Mouse (Mus musculus) stomach, embryonic 14.5 days (tissue): ENCODE results near the gene Nr1i3. TPM values are rescaled to one million over a fixed set of nuclear protein-coding genes. Genes with fewer than 3 reads are reported as not detected.

Source experiments
- ATAC-seq: fragments of 200-750 bp; cut with Nextera tagmentation; 2 replicates; pipeline ENCODE4 v1.8.0; 2017; ENCODE audit warnings: low read depth, moderate TSS enrichment; ENCODE audit not compliant: insufficient number of reproducible peaks, insufficient read depth, low FRiP score
- H3K27ac ChIP-seq: fragments of 300-500 bp; sonication (generic); 2 replicates; pipeline ENCODE4 v1.5.1; 2014; ENCODE audit warnings: mild to moderate bottlenecking, low read length, moderate library complexity, mixed read lengths
- H3K27me3 ChIP-seq: fragments of 300-500 bp; sonication (generic); 2 replicates; pipeline ENCODE4 v1.6.1; 2014; ENCODE audit warnings: low read length, control low read depth, mixed read lengths; ENCODE audit not compliant: control insufficient read depth, insufficient read depth
- H3K36me3 ChIP-seq: fragments of 300-500 bp; sonication (generic); 2 replicates; pipeline ENCODE4 v1.6.1; 2014; ENCODE audit warnings: mild to moderate bottlenecking, control low read depth, low read length, moderate library complexity, mixed read lengths; ENCODE audit not compliant: control insufficient read depth, insufficient read depth
- H3K4me1 ChIP-seq: fragments of 300-500 bp; sonication (generic); 2 replicates; pipeline ENCODE4 v1.6.1; 2014; ENCODE audit warnings: low read length, control low read depth, mixed read lengths; ENCODE audit not compliant: control insufficient read depth, insufficient read depth
- H3K4me2 ChIP-seq: fragments of 300-500 bp; sonication (generic); replicated peaks from 2 replicates; pipeline ENCODE4 v1.6.1; 2014; ENCODE audit warnings: low read depth, low read length, control low read depth
- H3K4me3 ChIP-seq: fragments of 300-500 bp; sonication (generic); 2 replicates; pipeline ENCODE4 v1.5.1; 2014; ENCODE audit warnings: low read depth, low read length, control low read depth
- H3K9ac ChIP-seq: fragments of 300-500 bp; sonication (generic); replicated peaks from 2 replicates; pipeline ENCODE4 v1.6.1; 2014; ENCODE audit warnings: low read depth, mild to moderate bottlenecking, control low read depth, low read length, moderate library complexity, mixed read lengths
- H3K9me3 ChIP-seq: fragments of 300-500 bp; sonication (generic); 2 replicates; pipeline ENCODE4 v1.6.1; 2016; ENCODE audit warnings: low read depth, low read length, control low read depth; ENCODE audit not compliant: control insufficient read depth
- WGBS: fragments of 180-500 bp; shearing (Covaris S2); extraction: QIAGEN DNeasy Blood & Tissue Kit; methylation state at CpG from one replicate; pipeline ENCODE4 v1.1.7; 2014; 5-methylcytosine and 5-hydroxymethylcytosine counted together
- polyA plus RNA-seq: library from polyadenylated mRNA; unstranded; fragments of >200 nt; fragmentation: Nextera tagmentation; extraction: Ambion mirVana; gene quantifications from 2 replicates; pipeline ENCODE4 v1.2.1, GENCODE M21; 2014

The Nr1i3 gene
- polyA plus RNA-seq, 1 experiment from 2014 or later, result 0.30 TPM

DNA sequence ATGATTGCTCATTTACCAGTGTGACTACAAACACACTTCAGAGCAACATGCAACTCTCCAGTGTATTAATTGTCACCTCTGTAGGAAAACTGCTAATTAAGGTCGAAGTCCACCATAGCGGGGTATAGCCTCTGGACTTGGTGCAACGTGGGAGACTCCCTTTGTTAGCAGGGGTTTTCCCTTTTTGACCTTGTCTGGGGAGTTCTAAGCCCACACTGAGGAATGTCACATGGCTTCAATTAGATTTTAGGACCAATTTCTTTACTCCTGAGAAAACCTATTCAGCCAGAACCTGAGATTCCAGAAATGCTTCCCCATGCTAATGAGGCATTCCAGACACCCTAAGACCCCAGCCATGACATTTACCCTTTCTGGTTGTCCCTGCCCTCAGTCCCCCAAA, 16.4 kb downstream of the Nr1i3 start:
- Histone ChIP-seq H3K9me3 (no peaks in the 10 kb centered on the region), H3K9ac (no peak overlapping the region), H3K27ac (no peak overlapping the region), H3K4me3 (no peak overlapping the region), H3K4me2 (no peak overlapping the region), H3K36me3 (peaks cover 20% of the 10 kb centered on the region), H3K4me1 (no peaks in the 10 kb centered on the region), H3K27me3 (no peaks in the 10 kb centered on the region)
- ATAC-seq, result no peak
- WGBS, result 81% methylated on average over 3 of the region's 3 CpGs

DNA sequence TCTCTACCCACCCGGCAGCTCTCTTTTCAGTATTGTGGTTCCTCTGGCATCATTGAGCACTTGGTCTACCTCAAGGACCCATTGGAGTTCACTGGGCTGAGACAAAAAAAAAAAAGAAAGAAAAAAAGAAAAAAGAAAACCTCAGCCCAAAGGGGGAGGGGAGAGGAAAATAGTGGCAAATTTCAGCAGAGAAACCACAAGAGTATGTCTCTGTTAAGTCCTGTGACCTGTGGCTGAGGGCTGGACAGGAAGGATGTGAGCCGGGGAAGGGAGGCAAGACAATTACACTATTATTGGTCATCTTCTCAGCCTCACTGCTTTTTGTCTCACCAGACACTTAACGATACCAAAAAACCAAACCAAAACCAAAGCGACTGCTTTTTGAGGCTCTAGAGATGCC, 18.1 kb downstream of the Nr1i3 start:
- H3K36me3 ChIP-seq, result peaks cover 34% of the 10 kb centered on the region
- H3K9me3 ChIP-seq, result no peaks in the 10 kb centered on the region
- no peak for ATAC-seq
- H3K27me3 ChIP-seq, result no peaks in the 10 kb centered on the region
- H3K9ac ChIP-seq, result no peak overlapping the region
- no peak overlapping the region for H3K4me2 ChIP-seq
- no peaks in the 10 kb centered on the region for H3K4me1 ChIP-seq
- WGBS, result 80% methylated on average over 4 of the region's 4 CpGs
- H3K4me3 ChIP-seq, result no peak overlapping the region
- H3K27ac ChIP-seq, result no peak overlapping the region

GRCm38 (mm10) chr1:171232348-171232747, 18.6 kb downstream of the Nr1i3 start:
- Histone ChIP-seq H3K36me3 (peaks cover 39% of the 10 kb centered on the region), H3K9ac (no peak overlapping the region)
- WGBS, result 83% methylated on average over 5 of the region's 5 CpGs

DNA sequence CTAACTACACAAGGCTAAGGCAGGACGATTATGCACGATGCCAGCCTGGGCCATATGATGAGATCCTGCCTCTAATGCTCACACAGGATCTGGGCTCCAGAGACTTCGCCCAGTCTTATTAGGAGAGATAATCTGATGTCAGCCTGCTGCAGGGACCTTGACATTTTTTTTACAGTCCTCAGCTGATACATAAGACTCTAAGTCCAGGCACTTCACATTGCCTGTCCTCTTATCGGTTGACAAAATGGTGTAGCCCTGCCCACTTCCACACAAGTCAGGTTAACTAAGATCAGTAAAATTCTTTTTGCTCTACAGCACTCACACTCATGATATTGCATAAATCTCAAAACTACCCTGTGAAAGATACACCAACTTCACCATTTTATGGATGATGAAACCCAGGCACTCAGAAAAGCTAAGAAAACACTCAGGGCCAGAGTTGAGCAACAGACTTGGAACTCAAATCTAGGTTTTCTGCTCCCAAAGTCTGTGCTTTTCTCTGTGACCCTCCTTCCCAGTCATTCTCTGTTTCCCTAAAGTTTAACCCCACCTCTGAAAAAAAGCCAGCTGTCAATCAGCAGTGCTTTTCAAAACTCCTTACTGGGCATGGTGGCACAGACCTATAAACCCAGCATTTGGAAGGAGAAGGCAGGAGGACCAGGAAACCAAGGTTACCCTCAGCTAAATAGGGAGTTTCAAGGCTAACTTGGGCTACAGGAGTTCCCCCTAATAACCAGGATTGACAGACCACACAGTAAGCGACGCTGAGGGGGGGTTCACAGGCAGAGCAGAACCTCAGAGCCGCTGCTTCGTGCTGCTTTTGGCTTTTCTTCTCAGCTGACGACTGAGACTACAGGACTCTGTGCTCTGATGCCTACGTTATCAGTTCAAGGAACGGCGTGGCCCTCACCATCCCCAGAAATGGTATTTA, 19.3 kb downstream of the Nr1i3 start:
- ATAC-seq, result no peak
- H3K4me3 ChIP-seq, result no peak overlapping the region
- no peaks in the 10 kb centered on the region for H3K9me3 ChIP-seq
- no peaks in the 10 kb centered on the region for H3K27me3 ChIP-seq
- H3K27ac ChIP-seq, result no peak overlapping the region; the same call in 1 of the 2 replicates
- no peak overlapping the region for H3K9ac ChIP-seq
- H3K36me3 ChIP-seq, result peaks cover 46% of the 10 kb centered on the region
- H3K4me2 ChIP-seq, result no peak overlapping the region
- H3K4me1 ChIP-seq, result no peaks in the 10 kb centered on the region
- WGBS, result 85% methylated on average over 12 of the region's 12 CpGs

More at GRCm38 (mm10) chr1:171232348-171232747, 18.6 kb downstream of the Nr1i3 start:
- Histone ChIP-seq H3K27ac (0 out of 2 replicates have a peak overlapping the region, but pooled peaks have one; percentile 6), H3K4me3 (no peak overlapping the region), H3K27me3 (no peaks in the 10 kb centered on the region), H3K4me1 (no peaks in the 10 kb centered on the region), H3K4me2 (no peak overlapping the region), H3K9me3 (no peaks in the 10 kb centered on the region)
- no peak for ATAC-seq

DNA sequence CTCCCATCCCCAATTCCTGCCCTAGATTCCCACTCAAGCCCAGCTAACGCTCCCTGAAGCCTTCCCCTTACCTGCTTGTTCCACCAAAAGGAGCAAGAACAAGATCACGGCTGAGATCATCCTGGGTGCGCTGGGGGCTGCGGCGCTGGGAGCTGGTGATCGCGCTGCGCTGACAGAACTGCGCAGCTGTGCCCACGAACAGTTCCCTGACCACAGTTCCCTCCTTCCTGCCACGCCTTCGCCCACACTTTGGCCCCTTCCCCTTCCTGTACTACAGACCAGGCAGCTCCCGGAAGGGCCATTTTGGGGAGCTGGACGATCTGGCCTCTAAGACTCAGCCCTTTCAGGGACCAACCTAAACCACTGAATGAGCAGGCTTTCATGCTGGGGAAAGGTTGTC, 20.4 kb downstream of the Nr1i3 start, which contains the start of gene Fcer1g:
Fcer1g (minus strand) TSS at position 240 of the 400 bp plus-strand sequence.
- H3K4me1 ChIP-seq, result no peaks in the 10 kb centered on the region
- no peaks in the 10 kb centered on the region for H3K9me3 ChIP-seq
- peaks cover 57% of the 10 kb centered on the region for H3K36me3 ChIP-seq
- WGBS, result 89% methylated on average over 14 of the region's 14 CpGs
- no peak within 1 kb of the TSS for H3K4me3 ChIP-seq
- no peak within 1 kb of the TSS for H3K4me2 ChIP-seq
- H3K27me3 ChIP-seq, result no peaks in the 10 kb centered on the region
- no peak for ATAC-seq
- no peak within 1 kb of the TSS for H3K9ac ChIP-seq
- H3K27ac ChIP-seq, result no peak within 1 kb of the TSS; the same call in 1 of the 2 replicates

DNA sequence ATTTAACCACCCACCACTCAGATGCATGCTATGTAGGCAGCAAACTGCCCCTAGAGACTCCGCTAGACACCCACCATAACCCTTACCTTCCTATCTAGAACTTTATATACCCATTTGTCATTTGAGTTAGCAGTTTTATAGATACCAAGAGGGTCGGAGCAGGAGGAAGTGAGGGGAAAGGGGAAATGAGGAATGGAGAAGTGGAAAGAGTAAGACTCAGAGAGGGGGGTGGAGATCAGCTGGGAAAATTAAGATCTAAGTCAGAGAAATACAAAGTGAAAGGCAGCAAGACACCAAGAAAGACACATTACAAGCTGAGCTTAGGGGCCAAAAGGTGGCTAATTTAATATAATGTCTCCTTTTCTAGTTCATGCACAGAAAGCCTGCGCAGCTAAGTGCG, 20.8 kb downstream of the Nr1i3 start:
- no peak overlapping the region for H3K27ac ChIP-seq
- H3K4me1 ChIP-seq, result no peaks in the 10 kb centered on the region
- WGBS, result 87% methylated on average over 4 of the region's 4 CpGs
- no peak overlapping the region for H3K9ac ChIP-seq
- no peak overlapping the region for H3K4me3 ChIP-seq
- H3K27me3 ChIP-seq, result no peaks in the 10 kb centered on the region
- no peak for ATAC-seq
- H3K36me3 ChIP-seq, result peaks cover 61% of the 10 kb centered on the region
- no peaks in the 10 kb centered on the region for H3K9me3 ChIP-seq
- H3K4me2 ChIP-seq, result no peak overlapping the region

- H3K4me1 ChIP-seq, result no peaks in the 10 kb centered on the region; the same call in 1 of the 2 replicates
- no peak for ATAC-seq
These were observed 22.0 kb downstream of the Nr1i3 start for GRCm38 (mm10) chr1:171235791-171236190.

GRCm38 (mm10) chr1:171237438-171237837, 23.7 kb downstream of the Nr1i3 start:
- WGBS, result 54% methylated on average over 6 of the region's 6 CpGs
- Histone ChIP-seq H3K9me3 (no peaks in the 10 kb centered on the region), H3K4me3 (no peak overlapping the region), H3K4me2 (no peak overlapping the region), H3K9ac (no peak overlapping the region), H3K36me3 (peaks cover 82% of the 10 kb centered on the region), H3K27me3 (no peaks in the 10 kb centered on the region), H3K27ac (no peak overlapping the region), H3K4me1 (no peaks in the 10 kb centered on the region; the same call in 1 of the 2 replicates)
- ATAC-seq, result no peak

More at GRCm38 (mm10) chr1:171235791-171236190, 22.0 kb downstream of the Nr1i3 start:
- 89% methylated on average over 4 of the region's 4 CpGs for WGBS
- Histone ChIP-seq H3K36me3 (peaks cover 69% of the 10 kb centered on the region), H3K9ac (no peak overlapping the region), H3K27me3 (no peaks in the 10 kb centered on the region), H3K4me2 (no peak overlapping the region), H3K9me3 (no peaks in the 10 kb centered on the region), H3K27ac (no peak overlapping the region), H3K4me3 (no peak overlapping the region)
